Mouse (Mus musculus): Measurements from ENCODE around the gene Dpp6. TPM values are rescaled to one million over a fixed set of nuclear protein-coding genes. Genes with fewer than 3 reads are reported as not detected.

The Dpp6 gene
- polyA plus RNA-seq, 1 experiment from 2014 or later, result 0.51 TPM

- 61% methylated on average over 5 of the region's 5 CpGs for WGBS
- H3K4me3 ChIP-seq, result no peak overlapping the region
- H3K4me1 ChIP-seq, result no peaks in the 10 kb centered on the region
- no peaks in the 10 kb centered on the region for H3K36me3 ChIP-seq
- H3K27ac ChIP-seq, result no peak overlapping the region
- H3K9me3 ChIP-seq (replicated peaks), result no peaks in the 10 kb centered on the region
- H3K27me3 ChIP-seq (ENCODE audit: low read depth, poor library complexity, severe bottlenecking), result no peaks in the 10 kb centered on the region
- peak; percentile 50 for DNase-seq (ENCODE audit: low spot score)
Observed at GRCm38 (mm10) chr5:27677247-27677666, 860.3 kb downstream of the Dpp6 start.

DNA sequence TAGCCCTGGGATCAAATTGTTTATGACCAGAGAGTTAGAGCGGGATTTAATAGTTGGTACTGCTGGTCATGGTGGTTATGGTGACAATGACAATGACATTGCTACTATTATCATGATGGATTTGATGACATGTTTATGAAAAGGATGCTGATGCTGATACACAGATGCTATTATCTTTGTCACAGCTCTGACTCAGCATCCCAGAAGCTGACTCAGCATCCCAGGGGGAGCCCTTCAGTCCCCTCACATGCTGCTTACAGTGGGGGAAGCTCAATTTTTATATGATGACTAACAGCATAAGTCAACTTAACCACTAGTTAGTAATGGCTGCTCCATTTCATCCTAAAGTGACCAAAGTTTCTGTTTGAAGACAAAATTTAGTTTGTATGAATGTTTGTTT, 862.1 kb downstream of the Dpp6 start:
- H3K4me3 ChIP-seq, result no peak overlapping the region
- H3K36me3 ChIP-seq, result no peaks in the 10 kb centered on the region
- no peak overlapping the region for H3K27ac ChIP-seq
- WGBS, result 92% methylated on average over 1 of the region's 1 CpGs
- no peaks in the 10 kb centered on the region for H3K9me3 ChIP-seq (replicated peaks)
- H3K4me1 ChIP-seq, result no peaks in the 10 kb centered on the region
- no peak for DNase-seq (ENCODE audit: low spot score)
- H3K27me3 ChIP-seq (ENCODE audit: low read depth, poor library complexity, severe bottlenecking), result no peaks in the 10 kb centered on the region

DNA sequence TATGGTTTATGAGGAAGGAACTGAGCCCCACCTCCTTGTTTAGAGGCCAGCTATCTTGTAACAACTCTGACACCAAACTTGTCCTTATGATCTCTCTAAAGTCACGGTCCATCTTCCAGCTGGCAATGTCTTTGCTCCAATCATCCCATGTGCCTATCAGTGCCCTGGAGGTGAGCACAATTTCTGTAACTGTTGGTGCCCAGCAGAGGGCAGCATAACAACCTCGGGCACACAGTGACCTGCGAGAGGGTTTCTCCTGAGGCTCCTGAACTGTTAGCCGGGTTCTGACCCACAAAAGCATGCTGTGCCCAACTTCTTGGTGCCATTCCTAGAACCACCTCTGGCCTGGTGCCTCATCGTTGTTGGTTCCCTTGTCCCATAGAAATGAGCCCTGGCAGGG, 863.5 kb downstream of the Dpp6 start:
- 46% methylated on average over 5 of the region's 5 CpGs for WGBS

DNA sequence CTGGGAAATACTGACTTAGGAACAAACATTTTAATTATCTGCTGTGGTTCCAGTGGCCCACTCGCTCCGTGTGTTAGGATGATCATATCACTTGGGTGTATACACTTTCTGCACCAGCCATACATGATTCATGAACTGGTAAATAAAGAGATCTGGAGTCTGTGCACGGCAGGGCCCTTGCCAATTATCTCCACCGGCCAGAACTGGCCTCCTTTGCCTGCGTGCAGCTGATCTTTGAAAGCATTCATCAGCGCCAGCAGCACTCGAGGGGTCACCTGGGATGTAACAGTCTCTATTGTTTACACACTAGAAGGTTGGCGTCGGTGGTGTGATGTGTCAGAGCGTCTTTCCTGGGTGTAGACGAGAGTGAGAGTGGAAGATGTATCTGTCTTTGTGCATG, 868.2 kb downstream of the Dpp6 start:
- H3K9me3 ChIP-seq (replicated peaks), result no peaks in the 10 kb centered on the region
- H3K36me3 ChIP-seq, result no peaks in the 10 kb centered on the region
- H3K4me3 ChIP-seq, result no peak overlapping the region
- H3K27me3 ChIP-seq (ENCODE audit: low read depth, poor library complexity, severe bottlenecking), result no peaks in the 10 kb centered on the region
- H3K27ac ChIP-seq, result no peak overlapping the region
- no peaks in the 10 kb centered on the region for H3K4me1 ChIP-seq
- 74% methylated on average over 11 of the region's 11 CpGs for WGBS
- no peak for DNase-seq (ENCODE audit: low spot score)

More for the DNA sequence above, 863.5 kb downstream of the Dpp6 start:
- Histone ChIP-seq H3K27me3 (ENCODE audit: low read depth, poor library complexity, severe bottlenecking) (no peaks in the 10 kb centered on the region), H3K4me3 (no peak overlapping the region), H3K9me3 (replicated peaks) (no peaks in the 10 kb centered on the region), H3K36me3 (no peaks in the 10 kb centered on the region), H3K4me1 (no peaks in the 10 kb centered on the region), H3K27ac (no peak overlapping the region)
- peak; percentile 50 for DNase-seq (ENCODE audit: low spot score)

DNA sequence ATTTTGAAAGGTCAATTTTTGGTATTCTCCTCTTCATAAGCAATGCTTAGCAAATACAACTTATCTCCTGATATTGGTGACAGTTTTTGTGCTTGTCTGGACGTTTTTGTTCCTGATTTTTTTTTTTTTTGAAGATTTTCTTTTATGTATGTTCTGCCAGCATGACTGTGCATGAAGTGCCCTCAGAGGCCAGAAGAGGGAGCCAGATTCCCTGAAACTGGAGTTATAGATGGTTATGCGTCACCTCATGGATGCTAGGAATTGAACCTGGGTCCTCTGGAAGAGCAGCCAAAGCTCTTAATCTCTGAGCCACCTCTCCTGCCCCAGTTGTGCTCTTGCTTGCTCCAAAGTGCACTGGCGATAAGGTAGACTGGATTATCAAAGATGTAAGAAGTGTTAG, 868.9 kb downstream of the Dpp6 start:
- H3K27me3 ChIP-seq (ENCODE audit: low read depth, poor library complexity, severe bottlenecking), result no peaks in the 10 kb centered on the region
- DNase-seq (ENCODE audit: low spot score), result no peak
- no peak overlapping the region for H3K27ac ChIP-seq
- WGBS, result 64% methylated on average over 3 of the region's 3 CpGs
- no peaks in the 10 kb centered on the region for H3K4me1 ChIP-seq
- no peak overlapping the region for H3K4me3 ChIP-seq
- H3K9me3 ChIP-seq (replicated peaks), result no peaks in the 10 kb centered on the region
- H3K36me3 ChIP-seq, result no peaks in the 10 kb centered on the region

- H3K4me3 ChIP-seq, result no peak overlapping the region
- no peaks in the 10 kb centered on the region for H3K9me3 ChIP-seq (replicated peaks)
- 89% methylated on average over 2 of the region's 2 CpGs for WGBS
- no peak for DNase-seq (ENCODE audit: low spot score)
- H3K27me3 ChIP-seq (ENCODE audit: low read depth, poor library complexity, severe bottlenecking), result no peaks in the 10 kb centered on the region
- H3K36me3 ChIP-seq, result no peaks in the 10 kb centered on the region
- H3K27ac ChIP-seq, result no peak overlapping the region
- H3K4me1 ChIP-seq, result no peaks in the 10 kb centered on the region
Observed at GRCm38 (mm10) chr5:27687311-27687710, 870.3 kb downstream of the Dpp6 start.

DNA sequence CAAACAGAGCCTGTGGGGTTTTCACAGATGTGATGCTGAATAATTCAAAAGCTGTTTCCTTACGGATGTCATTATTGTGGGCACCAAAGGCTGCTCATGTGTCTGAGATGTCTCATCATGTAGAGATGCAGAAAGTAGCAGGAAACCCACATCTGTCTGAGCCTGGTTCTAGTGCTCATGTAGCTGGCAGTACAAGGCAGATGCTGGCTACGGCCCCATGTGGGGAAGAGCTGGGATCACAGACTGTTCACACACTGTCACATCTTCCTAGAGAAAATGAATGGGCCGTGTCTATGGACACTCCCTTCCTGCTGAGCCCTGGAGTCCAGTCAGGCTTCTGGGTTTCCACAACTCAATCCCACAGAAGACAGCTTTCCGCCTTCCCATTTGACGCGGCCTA, 885.5 kb downstream of the Dpp6 start:
- WGBS, result 88% methylated on average over 6 of the region's 6 CpGs
- no peaks in the 10 kb centered on the region; the same call in 1 of the 2 replicates for H3K9me3 ChIP-seq (replicated peaks)

GRCm38 (mm10) chr5:27705020-27705419, 888.0 kb downstream of the Dpp6 start:
- no peaks in the 10 kb centered on the region for H3K36me3 ChIP-seq
- H3K27me3 ChIP-seq (ENCODE audit: low read depth, poor library complexity, severe bottlenecking), result no peaks in the 10 kb centered on the region
- DNase-seq (ENCODE audit: low spot score), result no peak
- no peak overlapping the region for H3K4me3 ChIP-seq
- no peak overlapping the region for H3K27ac ChIP-seq
- H3K4me1 ChIP-seq, result peaks cover 8% of the 10 kb centered on the region
- H3K9me3 ChIP-seq (replicated peaks), result no peaks in the 10 kb centered on the region

More for the DNA sequence above, 885.5 kb downstream of the Dpp6 start:
- Histone ChIP-seq H3K36me3 (no peaks in the 10 kb centered on the region), H3K4me1 (peaks cover 3% of the 10 kb centered on the region; the same call in 1 of the 2 replicates), H3K27ac (no peak overlapping the region), H3K27me3 (ENCODE audit: low read depth, poor library complexity, severe bottlenecking) (no peaks in the 10 kb centered on the region), H3K4me3 (no peak overlapping the region)
- no peak for DNase-seq (ENCODE audit: low spot score)

DNA sequence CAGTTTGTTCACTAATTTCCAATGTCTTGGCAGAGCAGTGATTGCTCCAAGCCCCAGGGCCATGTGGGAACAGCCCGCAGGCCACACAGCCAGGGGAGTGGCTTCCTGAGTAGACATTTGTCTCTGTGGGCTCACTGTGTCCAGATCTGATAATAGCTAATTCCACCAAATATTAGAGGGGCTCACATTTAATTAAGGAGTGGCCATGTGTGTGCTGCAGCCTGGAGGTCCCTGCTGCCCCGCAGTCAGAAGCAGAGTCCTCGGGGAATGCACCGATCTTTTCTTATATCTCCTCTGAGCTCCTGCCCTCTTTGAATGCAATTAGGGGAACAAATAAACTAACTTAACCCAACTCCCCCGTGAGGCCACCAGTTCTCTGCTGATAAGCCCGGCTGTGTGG, 889.5 kb downstream of the Dpp6 start:
- 84% methylated on average over 6 of the region's 6 CpGs for WGBS
- Histone ChIP-seq H3K27me3 (ENCODE audit: low read depth, poor library complexity, severe bottlenecking) (no peaks in the 10 kb centered on the region), H3K4me3 (no peak overlapping the region), H3K27ac (no peak overlapping the region), H3K9me3 (replicated peaks) (no peaks in the 10 kb centered on the region), H3K4me1 (peaks cover 8% of the 10 kb centered on the region), H3K36me3 (no peaks in the 10 kb centered on the region)
- no peak for DNase-seq (ENCODE audit: low spot score)

GRCm38 (mm10) chr5:27707283-27707682, 890.3 kb downstream of the Dpp6 start:
- no peak overlapping the region for H3K27ac ChIP-seq
- DNase-seq (ENCODE audit: low spot score), result no peak

GRCm38 (mm10) chr5:27708209-27708608, 891.2 kb downstream of the Dpp6 start:
- H3K27ac ChIP-seq, result no peak overlapping the region
- 55% methylated on average over 6 of the region's 6 CpGs for WGBS
- no peaks in the 10 kb centered on the region for H3K27me3 ChIP-seq (ENCODE audit: low read depth, poor library complexity, severe bottlenecking)
- peaks cover 8% of the 10 kb centered on the region for H3K4me1 ChIP-seq
- H3K4me3 ChIP-seq, result no peak overlapping the region
- H3K36me3 ChIP-seq, result no peaks in the 10 kb centered on the region
- no peaks in the 10 kb centered on the region for H3K9me3 ChIP-seq (replicated peaks)
- peak; percentile 32 for DNase-seq (ENCODE audit: low spot score)

More at GRCm38 (mm10) chr5:27707283-27707682, 890.3 kb downstream of the Dpp6 start:
- no peaks in the 10 kb centered on the region for H3K9me3 ChIP-seq (replicated peaks)
- no peak overlapping the region for H3K4me3 ChIP-seq
- H3K4me1 ChIP-seq, result peaks cover 8% of the 10 kb centered on the region
- H3K27me3 ChIP-seq (ENCODE audit: low read depth, poor library complexity, severe bottlenecking), result no peaks in the 10 kb centered on the region
- no peaks in the 10 kb centered on the region for H3K36me3 ChIP-seq

- Histone ChIP-seq H3K9me3 (replicated peaks) (no peaks in the 10 kb centered on the region), H3K4me3 (no peak overlapping the region), H3K27ac (no peak overlapping the region), H3K27me3 (ENCODE audit: low read depth, poor library complexity, severe bottlenecking) (no peaks in the 10 kb centered on the region), H3K4me1 (peaks cover 12% of the 10 kb centered on the region), H3K36me3 (no peaks in the 10 kb centered on the region)
- no peak for DNase-seq (ENCODE audit: low spot score)
- WGBS, result 67% methylated on average over 8 of the region's 8 CpGs
Observed at GRCm38 (mm10) chr5:27711461-27712192, 894.6 kb downstream of the Dpp6 start.

GRCm38 (mm10) chr5:27714356-27714755, 897.4 kb downstream of the Dpp6 start:
- DNase-seq (ENCODE audit: low spot score), result peak; percentile 40
- H3K27ac ChIP-seq, result peak overlapping the region; percentile 53
- peaks cover 8% of the 10 kb centered on the region for H3K4me1 ChIP-seq
- no peaks in the 10 kb centered on the region for H3K27me3 ChIP-seq (ENCODE audit: low read depth, poor library complexity, severe bottlenecking)
- H3K9me3 ChIP-seq (replicated peaks), result no peaks in the 10 kb centered on the region
- WGBS, result 66% methylated on average over 9 of the region's 9 CpGs
- no peak overlapping the region for H3K4me3 ChIP-seq
- H3K36me3 ChIP-seq, result no peaks in the 10 kb centered on the region

- 94% methylated on average over 4 of the region's 4 CpGs for WGBS
- DNase-seq (ENCODE audit: low spot score), result no peak
- Histone ChIP-seq H3K9me3 (replicated peaks) (no peaks in the 10 kb centered on the region), H3K27me3 (ENCODE audit: low read depth, poor library complexity, severe bottlenecking) (no peaks in the 10 kb centered on the region), H3K4me1 (peaks cover 8% of the 10 kb centered on the region), H3K36me3 (no peaks in the 10 kb centered on the region), H3K27ac (no peak overlapping the region), H3K4me3 (no peak overlapping the region)
Observed at GRCm38 (mm10) chr5:27716026-27716425, 899.0 kb downstream of the Dpp6 start.

Measured in limb, embryonic 10.5 days (tissue).